Mouse (Mus musculus) neural tube, embryonic 11.5 days (tissue): Measurements from ENCODE around the gene Josd2. TPM values are rescaled to one million over a fixed set of nuclear protein-coding genes. Genes with fewer than 3 reads are reported as not detected.

Experiments
- ATAC-seq: fragments of 200-750 bp; cut with Nextera tagmentation; 2 replicates; pipeline ENCODE4 v1.8.0; 2017; ENCODE audit warnings: moderate number of reproducible peaks, mild to moderate bottlenecking, moderate TSS enrichment, moderate library complexity; ENCODE audit not compliant: insufficient read depth, low FRiP score, low TSS enrichment
- DNase-seq: peaks from one replicate; pipeline ENCODE4 v3.0.0-alpha.2; 2015; ENCODE audit warnings: low spot score
- H3K27ac ChIP-seq: fragments of 300-500 bp; sonication (generic); 2 replicates; pipeline ENCODE4 v1.5.1; 2014; ENCODE audit warnings: low read depth, mild to moderate bottlenecking, low read length
- H3K27me3 ChIP-seq: fragments of 300-500 bp; sonication (generic); 2 replicates; pipeline ENCODE4 v1.6.1; 2014; ENCODE audit warnings: mild to moderate bottlenecking, low read length, mixed read lengths; ENCODE audit not compliant: control insufficient read depth, insufficient read depth
- H3K36me3 ChIP-seq: fragments of 300-500 bp; sonication (generic); 2 replicates; pipeline ENCODE4 v1.6.1; 2014; ENCODE audit warnings: mild to moderate bottlenecking, low read length, moderate library complexity, mixed read lengths; ENCODE audit not compliant: control insufficient read depth, insufficient read depth
- H3K4me1 ChIP-seq: fragments of 300-500 bp; sonication (generic); 2 replicates; pipeline ENCODE4 v1.6.1; 2014; ENCODE audit warnings: low read length, mixed read lengths; ENCODE audit not compliant: control insufficient read depth, insufficient read depth
- H3K4me2 ChIP-seq: fragments of 300-500 bp; sonication (generic); 2 replicates; pipeline ENCODE4 v1.6.1; 2014; ENCODE audit warnings: low read depth, mild to moderate bottlenecking, moderate library complexity
- H3K4me3 ChIP-seq: fragments of 300-500 bp; sonication (generic); 2 replicates; pipeline ENCODE4 v1.5.1; 2014; ENCODE audit warnings: low read depth, low read length
- H3K9ac ChIP-seq: fragments of 300-500 bp; sonication (generic); 2 replicates; pipeline ENCODE4 v1.6.1; 2014; ENCODE audit warnings: mild to moderate bottlenecking, low read length
- H3K9me3 ChIP-seq: fragments of 300-500 bp; sonication (generic); 2 replicates; pipeline ENCODE4 v1.6.1; 2016; ENCODE audit warnings: low read length; ENCODE audit not compliant: control insufficient read depth
- WGBS: fragments of 180-500 bp; shearing (Covaris S2); extraction: QIAGEN DNeasy Blood & Tissue Kit; methylation state at CpG from one replicate; pipeline ENCODE4 v1.1.7; 2014; 5-methylcytosine and 5-hydroxymethylcytosine counted together
- polyA plus RNA-seq: library from polyadenylated mRNA; unstranded; fragments of >200 nt; fragmentation: Nextera tagmentation; extraction: Ambion mirVana; gene quantifications from 2 replicates; pipeline ENCODE4 v1.2.1, GENCODE M21; 2014

The Josd2 gene
- polyA plus RNA-seq, 1 experiment from 2014 or later: 66.2 TPM

DNA sequence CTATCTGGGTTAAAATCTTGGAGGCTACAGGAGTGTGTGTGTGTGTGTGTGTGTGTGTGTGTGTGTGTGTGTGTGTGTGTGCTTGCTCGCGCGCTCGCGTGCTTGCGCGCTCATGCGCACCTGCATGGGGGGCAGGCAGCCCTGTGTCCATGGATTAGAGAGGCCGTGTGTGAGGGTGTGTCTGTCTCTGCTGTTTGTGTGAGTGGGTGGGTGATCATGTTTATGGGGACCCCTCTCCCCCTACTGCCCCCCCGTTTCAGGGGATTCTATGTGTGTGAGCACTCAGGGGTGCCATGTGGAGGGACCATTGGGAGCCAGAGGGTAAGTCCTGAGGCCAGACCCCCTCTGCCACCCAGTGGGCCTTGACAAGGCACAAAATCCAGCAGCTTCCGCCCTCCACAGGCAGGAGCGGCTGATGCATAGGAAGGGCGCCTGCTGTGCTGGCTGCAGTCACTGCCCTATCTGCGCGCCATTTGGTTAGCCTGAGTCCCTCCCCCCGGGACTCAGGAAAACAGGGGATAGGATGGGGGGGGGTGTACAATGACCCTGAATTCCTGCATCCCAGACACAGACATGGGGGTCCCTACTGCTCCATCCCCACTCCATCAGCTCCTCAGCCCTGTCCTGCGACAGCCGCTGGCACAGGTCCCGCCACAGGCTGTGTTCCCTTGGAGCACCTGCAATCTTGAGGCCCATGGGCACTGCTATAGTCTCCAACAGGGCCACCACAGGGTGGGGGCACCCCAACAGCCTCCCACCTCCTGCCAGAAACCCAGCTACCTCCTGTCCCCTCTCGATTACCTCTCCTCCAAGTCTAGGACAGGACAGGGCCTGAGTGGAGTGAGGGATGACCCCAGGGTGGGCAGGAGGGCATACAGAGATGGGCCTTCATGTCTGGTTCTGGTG lies 24.3 kb upstream of the Josd2 start:
- Histone ChIP-seq H3K4me2 (peak overlapping the region; percentile 81), H3K27ac (no peak overlapping the region), H3K36me3 (peaks cover 2% of the 10 kb centered on the region), H3K4me1 (peaks cover 21% of the 10 kb centered on the region; the same call in 1 of the 2 replicates), H3K9ac (peak overlapping the region; percentile 93), H3K27me3 (peaks cover 42% of the 10 kb centered on the region), H3K9me3 (no peaks in the 10 kb centered on the region), H3K4me3 (peak overlapping the region; percentile 54)
- DNase-seq: peak; percentile 65
- WGBS: 6% methylated on average over 20 of the region's 20 CpGs
- peak; percentile 37 for ATAC-seq

DNA sequence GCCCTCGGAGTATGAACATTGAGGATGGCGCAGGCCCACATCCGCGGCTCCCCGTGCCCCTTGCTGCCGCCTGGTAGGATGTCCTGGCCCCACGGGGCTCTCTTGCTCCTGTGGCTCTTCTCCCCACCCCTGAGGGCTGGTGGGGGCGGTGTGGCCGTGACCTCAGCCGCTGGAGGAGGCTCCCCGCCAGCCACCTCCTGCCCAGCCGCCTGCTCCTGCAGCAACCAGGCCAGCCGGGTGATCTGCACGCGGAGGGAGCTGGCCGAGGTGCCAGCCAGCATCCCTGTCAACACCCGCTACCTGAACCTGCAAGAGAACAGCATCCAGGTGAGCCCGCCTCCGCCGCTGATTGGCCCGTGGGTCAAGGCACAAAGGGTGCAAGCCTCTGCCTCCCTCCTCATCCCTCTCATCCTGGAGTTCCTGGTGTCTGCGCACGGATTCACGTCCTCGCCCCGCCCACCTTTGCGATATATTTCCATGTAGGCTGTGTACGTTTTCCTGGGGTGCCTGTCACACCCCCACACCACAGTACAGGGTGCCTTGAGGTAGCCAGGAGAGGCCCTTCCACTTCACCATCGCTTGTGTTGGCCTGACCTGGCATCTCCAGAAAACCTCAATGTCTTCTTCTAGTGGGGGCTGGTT lies 22.8 kb upstream of the Josd2 start:
- Histone ChIP-seq H3K27ac (no peak overlapping the region), H3K36me3 (peaks cover 2% of the 10 kb centered on the region), H3K4me2 (peak overlapping the region; percentile 81), H3K4me1 (peaks cover 21% of the 10 kb centered on the region; the same call in 1 of the 2 replicates), H3K9me3 (no peaks in the 10 kb centered on the region), H3K9ac (peak overlapping the region; percentile 31), H3K27me3 (peaks cover 37% of the 10 kb centered on the region), H3K4me3 (no peak overlapping the region; the same call in 1 of the 2 replicates)
- no peak for DNase-seq
- WGBS: 11% methylated on average over 29 of the region's 29 CpGs
- no peak for ATAC-seq

DNA sequence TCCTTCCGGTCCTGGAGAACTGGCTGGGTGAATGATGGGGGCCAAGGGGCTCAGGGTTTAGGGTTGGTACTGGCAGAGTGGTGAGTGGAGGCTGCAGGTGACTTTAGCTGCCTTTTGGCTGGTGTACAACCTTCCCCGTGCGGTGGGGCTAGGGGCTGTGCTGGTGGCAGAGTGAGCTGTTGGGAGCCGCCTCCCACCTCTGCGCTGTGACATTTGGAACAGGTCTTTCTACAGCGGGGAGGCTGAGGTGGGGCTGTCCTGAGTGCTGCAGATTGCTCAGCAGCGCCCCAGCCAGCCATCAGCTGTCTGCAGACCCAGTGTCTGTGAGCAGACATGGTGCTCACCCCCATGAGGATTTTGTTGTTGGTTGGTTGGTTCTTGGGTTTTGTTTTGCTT lies 22.3 kb upstream of the Josd2 start:
- peaks cover 32% of the 10 kb centered on the region for H3K27me3 ChIP-seq
- H3K4me3 ChIP-seq: no peak overlapping the region; the same call in 1 of the 2 replicates
- no peaks in the 10 kb centered on the region for H3K9me3 ChIP-seq
- DNase-seq: no peak
- peaks cover 2% of the 10 kb centered on the region for H3K36me3 ChIP-seq
- H3K27ac ChIP-seq: no peak overlapping the region
- no peak for ATAC-seq
- peaks cover 21% of the 10 kb centered on the region; the same call in 1 of the 2 replicates for H3K4me1 ChIP-seq
- WGBS: 9% methylated on average over 7 of the region's 7 CpGs
- no peak overlapping the region for H3K9ac ChIP-seq
- peak overlapping the region; percentile 81; the same call in 1 of the 2 replicates for H3K4me2 ChIP-seq

DNA sequence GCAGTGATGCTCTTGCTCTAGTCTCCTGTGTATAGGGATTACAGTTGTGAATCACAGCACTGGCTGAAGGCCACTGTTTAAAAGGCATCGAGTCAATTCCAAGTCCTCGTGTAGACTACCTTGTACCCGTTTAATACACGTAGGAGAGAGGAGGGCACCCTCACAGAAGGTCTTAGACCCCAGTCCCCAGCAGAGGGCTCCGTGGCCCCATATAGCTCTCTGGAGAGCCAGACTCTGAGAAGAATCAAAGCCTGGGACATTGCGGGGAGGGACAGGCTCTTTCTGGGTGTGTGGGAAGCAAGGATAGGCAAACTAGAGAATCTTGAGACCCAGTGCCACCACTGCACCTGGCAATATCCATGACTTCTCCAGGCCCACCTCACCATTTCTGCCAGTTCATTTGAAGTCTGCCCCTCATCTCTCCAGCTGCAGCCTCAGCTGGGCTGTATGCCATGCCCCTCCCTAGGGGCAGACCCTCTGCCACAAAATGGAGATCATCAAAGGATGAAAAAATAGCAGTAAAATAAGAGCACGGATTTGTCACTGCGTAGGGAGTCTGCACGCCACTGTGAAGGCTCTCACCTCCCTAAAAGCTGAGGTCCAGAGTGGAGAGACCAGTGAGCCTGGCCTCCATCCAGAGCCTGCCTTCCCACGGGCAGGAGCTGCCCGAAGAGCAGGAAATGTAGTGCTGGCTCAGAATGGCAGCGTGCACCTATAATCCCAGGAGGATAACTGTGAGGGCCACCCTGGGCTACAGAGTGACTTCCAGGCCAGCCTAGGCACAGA lies 21.5 kb upstream of the Josd2 start:
- peaks cover 21% of the 10 kb centered on the region; the same call in 1 of the 2 replicates for H3K4me1 ChIP-seq
- DNase-seq: no peak
- ATAC-seq: no peak
- 57% methylated on average over 12 of the region's 12 CpGs for WGBS
- H3K27me3 ChIP-seq: peaks cover 29% of the 10 kb centered on the region
- peaks cover 2% of the 10 kb centered on the region for H3K36me3 ChIP-seq
- H3K9me3 ChIP-seq: no peaks in the 10 kb centered on the region
- no peak overlapping the region for H3K9ac ChIP-seq
- no peak overlapping the region for H3K4me3 ChIP-seq
- H3K27ac ChIP-seq: no peak overlapping the region
- H3K4me2 ChIP-seq: no peak overlapping the region

DNA sequence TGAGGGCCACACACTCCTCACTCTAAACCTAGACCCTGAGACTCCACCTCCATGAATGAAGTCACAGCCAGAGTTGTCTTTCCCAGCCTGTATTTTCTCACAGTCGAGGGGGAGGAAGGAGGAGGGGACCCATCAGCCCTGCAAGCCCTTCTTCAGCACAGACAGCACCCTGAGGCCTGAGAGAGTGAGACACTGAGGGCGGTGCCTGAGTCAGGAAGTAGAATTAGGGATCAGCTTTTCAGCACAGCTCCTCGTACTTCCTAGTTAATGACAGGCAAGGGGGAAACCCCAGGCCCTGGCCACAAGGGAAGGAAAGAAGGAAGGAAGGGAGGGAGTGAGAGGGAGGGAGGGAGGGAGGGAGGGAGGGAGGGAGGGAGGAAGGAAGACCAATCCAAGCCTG lies 14.5 kb upstream of the Josd2 start:
- no peaks in the 10 kb centered on the region for H3K9me3 ChIP-seq
- no peaks in the 10 kb centered on the region for H3K27me3 ChIP-seq
- H3K4me2 ChIP-seq: no peak overlapping the region
- peaks cover 2% of the 10 kb centered on the region; the same call in 1 of the 2 replicates for H3K36me3 ChIP-seq
- DNase-seq: peak; percentile 7
- no peaks in the 10 kb centered on the region for H3K4me1 ChIP-seq
- H3K27ac ChIP-seq: no peak overlapping the region
- H3K4me3 ChIP-seq: no peak overlapping the region
- ATAC-seq: no peak
- 13% methylated on average over 3 of the region's 3 CpGs for WGBS
- H3K9ac ChIP-seq: no peak overlapping the region

DNA sequence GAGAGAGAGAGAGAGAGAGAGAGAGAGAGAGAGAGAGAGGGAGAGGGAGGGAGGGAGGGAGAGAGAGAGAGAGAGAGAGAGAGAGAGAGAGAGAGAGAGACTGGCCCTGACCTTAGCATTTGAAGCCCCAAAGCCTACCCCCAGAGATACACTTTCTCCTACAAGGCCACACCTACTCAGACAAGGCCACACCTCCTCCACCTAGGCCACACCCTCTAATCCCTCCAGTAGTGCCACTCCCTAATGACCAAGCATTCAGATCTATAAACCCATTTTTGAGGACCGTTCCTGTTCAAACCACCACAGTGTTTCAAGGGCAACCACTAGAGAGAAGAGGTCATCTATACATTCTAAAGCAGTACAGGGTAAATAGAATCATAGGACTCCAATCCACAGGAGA lies 11.5 kb upstream of the Josd2 start:
- Histone ChIP-seq H3K27me3 (peaks cover 18% of the 10 kb centered on the region), H3K4me3 (no peak overlapping the region), H3K4me1 (no peaks in the 10 kb centered on the region), H3K36me3 (peaks cover 4% of the 10 kb centered on the region; the same call in 1 of the 2 replicates), H3K27ac (no peak overlapping the region), H3K4me2 (no peak overlapping the region), H3K9me3 (no peaks in the 10 kb centered on the region), H3K9ac (no peak overlapping the region)
- no peak for DNase-seq
- no peak for ATAC-seq
- WGBS: 86% methylated on average over 1 of the region's 1 CpGs

DNA sequence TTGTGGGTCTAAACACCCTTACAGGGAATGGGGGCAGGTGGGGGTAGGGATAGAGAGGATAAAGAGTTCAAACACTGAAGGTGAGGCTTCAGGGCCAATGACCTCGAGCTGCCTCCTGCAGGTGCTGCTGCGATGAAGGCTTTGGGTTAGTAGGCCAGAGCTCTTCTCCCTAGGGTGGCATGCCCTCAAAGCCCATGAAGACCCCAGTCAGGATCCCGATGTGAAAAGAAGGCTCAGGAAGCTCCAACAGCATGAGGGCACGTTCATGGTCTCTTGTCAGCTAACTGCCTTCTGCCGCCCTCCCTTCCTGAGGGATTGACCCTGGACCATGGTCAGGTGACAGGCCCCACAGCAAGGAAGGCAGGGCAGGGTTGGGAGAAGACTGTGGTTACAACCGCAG lies 7.7 kb upstream of the Josd2 start:
- no peak for DNase-seq
- no peak overlapping the region for H3K9ac ChIP-seq
- no peak for ATAC-seq
- H3K4me1 ChIP-seq: peaks cover 6% of the 10 kb centered on the region; the same call in 1 of the 2 replicates
- no peak overlapping the region for H3K27ac ChIP-seq
- 70% methylated on average over 6 of the region's 6 CpGs for WGBS
- no peak overlapping the region for H3K4me2 ChIP-seq
- peaks cover 12% of the 10 kb centered on the region for H3K36me3 ChIP-seq
- H3K27me3 ChIP-seq: peaks cover 47% of the 10 kb centered on the region
- no peaks in the 10 kb centered on the region for H3K9me3 ChIP-seq
- no peak overlapping the region for H3K4me3 ChIP-seq

DNA sequence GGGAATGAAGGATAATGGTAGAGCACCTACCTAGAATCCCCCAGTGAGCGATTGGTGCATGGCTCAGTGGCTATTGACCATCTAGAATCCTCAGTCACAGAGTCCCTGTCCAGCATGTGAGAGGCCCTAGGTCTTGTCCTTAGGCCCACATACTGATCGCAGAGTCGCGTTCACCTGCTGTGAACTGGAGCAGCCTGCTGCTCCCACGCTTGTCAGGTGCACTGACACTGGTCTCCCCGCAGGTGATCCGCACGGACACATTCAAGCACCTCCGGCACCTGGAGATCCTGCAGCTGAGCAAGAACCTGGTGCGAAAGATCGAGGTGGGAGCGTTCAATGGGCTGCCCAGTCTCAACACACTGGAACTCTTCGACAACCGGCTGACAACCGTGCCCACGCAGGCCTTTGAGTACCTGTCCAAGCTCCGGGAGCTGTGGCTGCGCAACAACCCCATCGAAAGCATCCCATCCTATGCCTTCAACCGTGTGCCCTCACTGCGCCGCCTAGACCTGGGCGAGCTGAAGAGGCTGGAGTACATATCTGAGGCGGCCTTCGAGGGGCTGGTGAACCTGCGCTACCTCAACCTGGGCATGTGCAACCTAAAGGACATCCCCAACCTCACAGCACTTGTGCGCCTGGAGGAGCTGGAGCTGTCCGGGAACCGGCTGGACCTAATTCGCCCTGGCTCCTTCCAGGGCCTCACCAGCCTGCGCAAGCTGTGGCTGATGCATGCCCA lies 6.8 kb upstream of the Josd2 start:
- WGBS: 73% methylated on average over 31 of the region's 31 CpGs
- H3K9ac ChIP-seq: no peak overlapping the region
- DNase-seq (no peak), ATAC-seq (no peak)
- H3K4me2 ChIP-seq: no peak overlapping the region
- H3K4me3 ChIP-seq: no peak overlapping the region
- H3K4me1 ChIP-seq: peaks cover 6% of the 10 kb centered on the region; the same call in 1 of the 2 replicates
- H3K27ac ChIP-seq: no peak overlapping the region
- H3K9me3 ChIP-seq: no peaks in the 10 kb centered on the region
- H3K36me3 ChIP-seq: peaks cover 12% of the 10 kb centered on the region
- H3K27me3 ChIP-seq: peaks cover 47% of the 10 kb centered on the region
